Mouse (Mus musculus) heart, postnatal 36 days (tissue): ENCODE results near the gene Med26. TPM values are rescaled to one million over a fixed set of nuclear protein-coding genes. Genes with fewer than 3 reads are reported as not detected.

Experiments
- DNase-seq, 2 experiments: peaks; one replicate each; pipeline ENCODE4 v3.0.0; 2021 to 2022
- intact Hi-C: fragments of 180-260 bp; cut with DNase I; formaldehyde crosslinking; loops from one replicate; pipeline ENCODE4 v1.15.1; 2025
- total RNA-seq, 2 experiments: library from RNA; stranded (reverse); gene quantifications; 2 replicates each; pipeline ENCODE4 v1.2.3; 2021

Gene Med26
- total RNA-seq, 2 experiments from 2014 or later, result 7.6 to 7.9 TPM

GRCm38 (mm10) chr8:72493381-72493780 is 54.7 kb downstream of the Med26 start:
- intact Hi-C loops, result loop anchor here (2.0 to 5.0 kb wide), 2 partner anchors 55 to 71 kb away; partner anchors contain the start of genes Eps15l1 and Med26

GRCm38 (mm10) chr8:72492622-72493081 is 55.4 kb downstream of the Med26 start:
- intact Hi-C loops, result loop anchor here (2.0 to 5.0 kb wide), 2 partner anchors 56 to 70 kb away; partner anchors contain the start of genes Eps15l1 and Med26
- peak; percentile 99 for DNase-seq

More at GRCm38 (mm10) chr8:72493381-72493780, 54.7 kb downstream of the Med26 start:
- DNase-seq, result no peak

GRCm38 (mm10) chr8:72491680-72492621 is 56.1 kb downstream of the Med26 start, which contains the start of gene Slc35e1:
Gene Slc35e1, minus strand, starts transcription at chr8:72492614.
- intact Hi-C loops, result loop anchor here (2.0 to 5.0 kb wide), 3 partner anchors 15 to 70 kb away; partner anchors contain the start of genes Eps15l1 and Med26
- DNase-seq, result no peak

- DNase-seq, result no peak
- intact Hi-C loops, result loop anchor here (2.0 to 5.0 kb wide), 2 partner anchors 14 to 69 kb away; partner anchors contain the start of gene Eps15l1
Observed at GRCm38 (mm10) chr8:72491017-72491416, 57.1 kb downstream of the Med26 start.

GRCm38 (mm10) chr8:72487014-72487413 is 61.1 kb downstream of the Med26 start:
- no peak for DNase-seq
- intact Hi-C loops, result no loop called here

- peak; percentile 49 to 53 for DNase-seq
- intact Hi-C loops, result no loop called here
Observed at GRCm38 (mm10) chr8:72485456-72486199, 62.4 kb downstream of the Med26 start.

GRCm38 (mm10) chr8:72474826-72475546 is 73.1 kb downstream of the Med26 start, which contains the start of gene Cherp:
Gene Cherp, minus strand, starts transcription at chr8:72475226.
- intact Hi-C loops, result loop anchor here (5.0 kb wide), 2 partner anchors 233 to 247 kb away; partner anchors contain the start of genes Ap1m1 and Sin3b
- DNase-seq, result peak; percentile 95 to 96

- intact Hi-C loops, result loop anchor here (5.0 kb wide), 1 partner anchor 228 kb away; the partner anchor contains the start of gene Ap1m1
Observed at GRCm38 (mm10) chr8:72470684-72471083, 77.4 kb downstream of the Med26 start.

GRCm38 (mm10) chr8:72469984-72470383 is 78.1 kb downstream of the Med26 start:
- no peak for DNase-seq
- intact Hi-C loops, result loop anchor here (5.0 kb wide), 1 partner anchor 228 kb away; the partner anchor contains the start of gene Ap1m1

More at GRCm38 (mm10) chr8:72470684-72471083, 77.4 kb downstream of the Med26 start:
- DNase-seq, result no peak

- intact Hi-C loops, result no loop called here
Observed at GRCm38 (mm10) chr8:72469243-72469642, 78.8 kb downstream of the Med26 start.

GRCm38 (mm10) chr8:72464211-72464610 is 83.9 kb downstream of the Med26 start:
- intact Hi-C loops, result no loop called here
- no peak for DNase-seq

More at GRCm38 (mm10) chr8:72469243-72469642, 78.8 kb downstream of the Med26 start:
- no peak for DNase-seq

- intact Hi-C loops, result no loop called here
- no peak for DNase-seq
Observed at GRCm38 (mm10) chr8:72459881-72460533, 88.1 kb downstream of the Med26 start.

GRCm38 (mm10) chr8:72458457-72458856 is 89.6 kb downstream of the Med26 start:
- no peak for DNase-seq
- intact Hi-C loops, result no loop called here

GRCm38 (mm10) chr8:72457806-72458205 is 90.3 kb downstream of the Med26 start:
- intact Hi-C loops, result no loop called here
- DNase-seq, result no peak

GRCm38 (mm10) chr8:72455317-72455716 is 92.8 kb downstream of the Med26 start:
- DNase-seq, result no peak
- intact Hi-C loops, result no loop called here

GRCm38 (mm10) chr8:72453904-72454303 is 94.2 kb downstream of the Med26 start:
- intact Hi-C loops, result no loop called here
- no peak for DNase-seq

- intact Hi-C loops, result no loop called here
- DNase-seq, result no peak
Observed at GRCm38 (mm10) chr8:72451516-72451915, 96.6 kb downstream of the Med26 start.

- intact Hi-C loops, result no loop called here
- no peak for DNase-seq
Observed at GRCm38 (mm10) chr8:72445071-72445470, 103.0 kb downstream of the Med26 start.
